Mouse (Mus musculus): ENCODE results near the gene Ppp4c. TPM values are rescaled to one million over a fixed set of nuclear protein-coding genes. Genes with fewer than 3 reads are reported as not detected.

The Ppp4c gene
- polyA plus RNA-seq, 1 experiment from 2014 or later: 407 TPM

DNA sequence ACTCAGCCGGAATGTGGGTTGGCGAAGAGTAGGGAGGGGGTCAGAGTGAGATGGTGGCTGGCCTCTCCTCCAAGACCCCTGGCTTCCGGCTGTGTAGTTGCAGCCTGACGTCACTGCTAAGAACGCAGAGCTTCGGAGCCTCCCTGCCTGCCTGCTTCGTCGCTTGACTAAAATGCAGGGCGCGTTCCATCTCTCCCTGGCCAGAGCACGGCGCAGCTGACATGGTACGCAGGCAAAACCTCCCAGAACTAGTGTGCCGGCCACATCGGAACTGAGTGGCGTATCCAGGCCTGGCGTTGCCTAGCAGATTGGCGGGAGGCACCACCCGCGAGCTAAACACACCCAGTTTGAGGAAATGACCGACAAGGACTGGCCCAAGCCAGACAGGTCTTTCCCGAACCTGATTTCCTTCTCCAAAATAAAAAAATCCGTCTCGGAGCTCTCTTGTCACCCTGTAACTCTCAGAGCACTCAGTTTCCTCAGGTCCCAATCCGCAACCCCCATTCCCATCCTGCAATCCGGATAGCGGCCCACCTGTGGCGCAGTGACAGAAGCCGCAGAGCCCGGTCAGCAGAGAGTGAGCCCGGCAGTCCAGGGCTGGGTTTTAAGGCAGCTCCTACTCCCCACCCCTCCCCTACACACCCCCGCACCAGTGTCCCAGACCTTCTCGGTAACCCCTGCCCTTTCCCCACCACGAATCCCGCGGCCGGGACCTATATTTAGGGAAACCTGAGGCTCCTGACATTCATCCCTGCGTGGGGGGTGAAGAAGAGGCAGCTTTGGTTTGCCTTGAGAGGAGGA, 7.4 kb upstream of the Ppp4c start:
- Histone ChIP-seq H3K36me3 (peaks cover 73% of the 10 kb centered on the region), H3K27me3 (ENCODE audit: low read depth, poor library complexity, severe bottlenecking) (no peaks in the 10 kb centered on the region), H3K9me3 (replicated peaks) (no peaks in the 10 kb centered on the region), H3K4me1 (peaks cover 50% of the 10 kb centered on the region), H3K27ac (replicated peaks) (peak overlapping the region; percentile 97), H3K4me3 (peak overlapping the region; percentile 96)
- under 1% methylated on average over 38 of the region's 38 CpGs for WGBS
- DNase-seq (ENCODE audit: low spot score): no peak

GRCm38 (mm10) chr7:126799050-126799467, 6.8 kb upstream of the Ppp4c start:
- Histone ChIP-seq H3K4me1 (peaks cover 50% of the 10 kb centered on the region), H3K36me3 (peaks cover 73% of the 10 kb centered on the region)
- under 1% methylated on average over 32 of the region's 36 CpGs for WGBS

GRCm38 (mm10) chr7:126798127-126799049, 6.1 kb upstream of the Ppp4c start:
- no peaks in the 10 kb centered on the region for H3K9me3 ChIP-seq (replicated peaks)
- no peak for DNase-seq (ENCODE audit: low spot score)
- peak overlapping the region; percentile 96 for H3K4me3 ChIP-seq
- WGBS: under 1% methylated on average over 40 of the region's 40 CpGs
- H3K27ac ChIP-seq (replicated peaks): peak overlapping the region; percentile 97
- peaks cover 71% of the 10 kb centered on the region for H3K36me3 ChIP-seq
- no peaks in the 10 kb centered on the region for H3K27me3 ChIP-seq (ENCODE audit: low read depth, poor library complexity, severe bottlenecking)
- H3K4me1 ChIP-seq: peaks cover 52% of the 10 kb centered on the region

More at GRCm38 (mm10) chr7:126799050-126799467, 6.8 kb upstream of the Ppp4c start:
- no peaks in the 10 kb centered on the region for H3K27me3 ChIP-seq (ENCODE audit: low read depth, poor library complexity, severe bottlenecking)
- peak overlapping the region; percentile 96 for H3K4me3 ChIP-seq
- DNase-seq (ENCODE audit: low spot score): peak; percentile 97
- H3K9me3 ChIP-seq (replicated peaks): no peaks in the 10 kb centered on the region
- H3K27ac ChIP-seq (replicated peaks): peak overlapping the region; percentile 97

GRCm38 (mm10) chr7:126797411-126798126, 5.3 kb upstream of the Ppp4c start, which contains the start of gene Fam57b:
TSS of gene Fam57b (plus strand) at chr7:126797668.
- H3K27ac ChIP-seq (replicated peaks): peak within 1 kb of the TSS; percentile 97
- H3K9me3 ChIP-seq (replicated peaks): no peaks in the 10 kb centered on the region
- peaks cover 63% of the 10 kb centered on the region for H3K36me3 ChIP-seq
- no peaks in the 10 kb centered on the region for H3K27me3 ChIP-seq (ENCODE audit: low read depth, poor library complexity, severe bottlenecking)
- no peak for DNase-seq (ENCODE audit: low spot score)
- H3K4me1 ChIP-seq: peaks cover 60% of the 10 kb centered on the region
- H3K4me3 ChIP-seq: peak within 1 kb of the TSS; percentile 96
- WGBS: 41% methylated on average over 21 of the region's 21 CpGs

DNA sequence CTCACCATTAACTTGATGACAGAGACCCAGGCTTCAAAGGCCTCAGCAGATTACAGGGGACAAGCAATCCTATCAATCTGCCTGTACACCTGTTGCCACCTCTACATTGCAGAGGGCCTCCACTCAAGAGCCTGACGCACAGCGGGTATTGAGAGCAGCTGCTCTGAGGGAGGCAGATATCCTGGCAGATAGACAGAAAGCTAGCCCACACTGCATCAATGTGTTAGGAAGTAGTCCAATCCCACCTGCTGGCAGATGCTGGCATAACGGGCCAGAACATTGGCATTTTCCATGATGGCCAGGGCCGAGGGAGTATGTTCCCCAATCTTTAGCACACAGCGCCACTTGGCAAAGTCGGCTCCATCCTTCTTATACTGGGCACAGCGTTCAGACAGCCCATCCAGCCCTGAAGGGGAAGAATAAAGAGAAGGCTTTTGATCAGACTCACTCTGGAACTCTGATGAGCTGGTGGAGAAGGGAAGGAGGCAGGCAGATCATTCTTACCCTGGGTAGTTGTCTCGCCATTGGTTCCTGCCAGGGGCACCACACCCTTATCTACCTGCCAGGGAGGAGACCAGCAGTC, 4.1 kb upstream of the Ppp4c start:
- 82% methylated on average over 8 of the region's 8 CpGs for WGBS
- Histone ChIP-seq H3K4me1 (peaks cover 64% of the 10 kb centered on the region), H3K36me3 (peaks cover 53% of the 10 kb centered on the region), H3K4me3 (peak overlapping the region; percentile 96), H3K27ac (replicated peaks) (0 out of 2 replicates have a peak overlapping the region, but pooled peaks have one; percentile 97), H3K9me3 (replicated peaks) (no peaks in the 10 kb centered on the region), H3K27me3 (ENCODE audit: low read depth, poor library complexity, severe bottlenecking) (no peaks in the 10 kb centered on the region)
- no peak for DNase-seq (ENCODE audit: low spot score)

DNA sequence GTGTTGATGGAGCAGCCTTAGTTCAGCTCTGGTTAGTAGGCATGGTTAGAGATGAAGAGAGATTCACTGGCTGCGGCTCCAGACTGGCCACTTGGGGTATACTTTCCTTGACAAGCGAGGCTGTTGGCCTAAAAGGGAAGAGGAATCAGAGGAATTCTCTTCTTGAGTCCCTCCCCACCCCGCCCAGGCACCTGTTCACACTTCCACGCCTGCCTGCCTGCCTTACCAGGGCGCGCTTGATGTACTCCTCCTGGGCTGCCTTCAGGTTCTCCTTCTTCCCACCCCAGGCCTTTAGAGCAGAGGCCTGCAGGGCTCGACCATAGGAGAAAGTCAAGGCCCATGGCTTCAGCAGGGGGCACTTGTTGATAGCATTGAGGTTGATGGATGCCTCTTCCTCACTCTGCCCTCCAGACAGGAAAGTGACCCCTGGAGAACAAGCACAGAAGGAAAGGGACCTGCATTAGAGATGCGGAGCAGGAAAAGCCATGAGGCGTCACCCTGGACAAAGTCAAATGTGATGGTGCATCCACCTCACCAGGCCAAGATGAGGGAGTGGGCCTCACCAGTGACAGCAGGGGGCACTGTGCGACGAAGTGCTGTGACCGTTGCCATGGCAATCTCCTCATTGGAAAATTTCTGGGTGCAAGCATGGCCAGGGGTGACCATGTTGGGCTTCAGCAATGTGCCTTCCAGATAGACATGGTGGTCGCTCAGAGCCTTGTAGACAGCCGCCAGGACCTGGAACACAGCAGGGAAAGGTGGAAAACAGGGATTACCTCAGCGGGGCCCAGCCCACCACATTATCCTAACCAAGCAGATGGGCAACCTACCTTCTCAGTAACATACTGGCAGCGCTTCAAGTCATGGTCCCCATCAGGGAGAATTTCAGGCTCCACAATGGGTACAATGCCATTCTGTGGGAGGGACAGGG, 3.4 kb upstream of the Ppp4c start:
- Histone ChIP-seq H3K9me3 (replicated peaks) (no peaks in the 10 kb centered on the region), H3K4me1 (peaks cover 68% of the 10 kb centered on the region), H3K27me3 (ENCODE audit: low read depth, poor library complexity, severe bottlenecking) (no peaks in the 10 kb centered on the region), H3K27ac (replicated peaks) (no peak overlapping the region), H3K36me3 (peaks cover 49% of the 10 kb centered on the region), H3K4me3 (peak overlapping the region; percentile 96)
- WGBS: 82% methylated on average over 16 of the region's 16 CpGs
- DNase-seq (ENCODE audit: low spot score): no peak

DNA sequence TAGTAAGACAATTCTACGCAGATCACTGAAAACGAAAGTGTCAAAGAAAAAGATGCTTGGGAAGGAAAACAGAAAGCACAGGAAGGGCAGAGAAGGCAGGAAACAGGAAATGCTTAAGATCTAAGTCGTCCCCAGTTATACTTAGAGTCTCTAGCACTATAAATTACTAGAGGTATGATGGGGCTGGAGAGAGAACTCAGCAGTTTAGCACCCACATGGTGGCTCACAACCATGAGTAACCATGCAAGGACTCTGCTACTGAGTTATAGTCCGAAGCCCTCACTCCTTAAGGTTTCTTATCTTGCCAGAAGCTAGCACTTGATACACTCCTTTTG, 1.9 kb upstream of the Ppp4c start:
- no peak for DNase-seq (ENCODE audit: low spot score)
- no peak overlapping the region for H3K27ac ChIP-seq (replicated peaks)
- H3K9me3 ChIP-seq (replicated peaks): no peaks in the 10 kb centered on the region
- H3K4me3 ChIP-seq: no peak overlapping the region
- H3K27me3 ChIP-seq (ENCODE audit: low read depth, poor library complexity, severe bottlenecking): no peaks in the 10 kb centered on the region
- 84% methylated on average over 4 of the region's 4 CpGs for WGBS
- peaks cover 60% of the 10 kb centered on the region for H3K36me3 ChIP-seq
- peaks cover 62% of the 10 kb centered on the region for H3K4me1 ChIP-seq

DNA sequence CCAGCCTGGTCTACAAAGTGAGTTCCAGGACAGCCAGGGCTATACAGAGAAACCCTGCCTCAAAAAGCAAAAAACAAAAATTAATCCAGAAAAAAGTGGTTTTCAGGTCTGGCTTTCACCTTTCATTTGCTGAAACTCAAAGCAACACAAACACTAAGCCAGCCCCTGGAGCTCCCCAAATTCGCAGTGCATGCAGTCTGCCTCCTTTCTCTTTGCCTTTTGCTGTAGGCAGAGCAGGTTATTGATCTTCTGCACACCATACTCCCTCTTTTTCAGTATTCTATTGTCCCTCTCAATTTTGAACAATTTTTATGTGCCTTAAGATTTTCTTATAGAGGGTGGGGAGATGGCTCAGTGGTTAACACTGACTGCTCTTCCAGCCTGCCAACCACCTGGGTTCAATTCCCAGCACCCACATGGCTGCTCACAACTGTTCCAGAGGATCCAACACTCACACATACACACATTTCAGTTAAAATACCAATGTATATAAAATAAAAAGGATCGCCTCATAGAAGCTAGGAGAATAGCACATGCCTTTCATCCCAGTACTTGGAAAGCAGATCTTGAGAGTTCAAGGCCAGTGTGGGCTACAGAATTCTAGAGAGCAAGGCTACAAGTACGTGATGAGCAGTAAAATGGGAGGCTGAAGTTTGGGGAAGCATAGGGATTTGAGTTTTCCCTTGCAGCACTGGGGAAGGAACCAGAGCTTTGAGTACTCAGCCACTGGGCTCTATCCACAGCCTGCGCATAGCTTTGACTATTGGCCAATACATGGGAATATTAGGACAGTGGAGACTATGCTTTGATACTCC, 1.4 kb upstream of the Ppp4c start:
- peaks cover 66% of the 10 kb centered on the region for H3K36me3 ChIP-seq
- no peaks in the 10 kb centered on the region for H3K27me3 ChIP-seq (ENCODE audit: low read depth, poor library complexity, severe bottlenecking)
- DNase-seq (ENCODE audit: low spot score): no peak
- H3K9me3 ChIP-seq (replicated peaks): no peaks in the 10 kb centered on the region
- WGBS: 67% methylated on average over 4 of the region's 4 CpGs
- H3K4me3 ChIP-seq: 0 out of 2 replicates have a peak overlapping the region, but pooled peaks have one; percentile 89
- H3K27ac ChIP-seq (replicated peaks): no peak overlapping the region
- peaks cover 62% of the 10 kb centered on the region for H3K4me1 ChIP-seq

DNA sequence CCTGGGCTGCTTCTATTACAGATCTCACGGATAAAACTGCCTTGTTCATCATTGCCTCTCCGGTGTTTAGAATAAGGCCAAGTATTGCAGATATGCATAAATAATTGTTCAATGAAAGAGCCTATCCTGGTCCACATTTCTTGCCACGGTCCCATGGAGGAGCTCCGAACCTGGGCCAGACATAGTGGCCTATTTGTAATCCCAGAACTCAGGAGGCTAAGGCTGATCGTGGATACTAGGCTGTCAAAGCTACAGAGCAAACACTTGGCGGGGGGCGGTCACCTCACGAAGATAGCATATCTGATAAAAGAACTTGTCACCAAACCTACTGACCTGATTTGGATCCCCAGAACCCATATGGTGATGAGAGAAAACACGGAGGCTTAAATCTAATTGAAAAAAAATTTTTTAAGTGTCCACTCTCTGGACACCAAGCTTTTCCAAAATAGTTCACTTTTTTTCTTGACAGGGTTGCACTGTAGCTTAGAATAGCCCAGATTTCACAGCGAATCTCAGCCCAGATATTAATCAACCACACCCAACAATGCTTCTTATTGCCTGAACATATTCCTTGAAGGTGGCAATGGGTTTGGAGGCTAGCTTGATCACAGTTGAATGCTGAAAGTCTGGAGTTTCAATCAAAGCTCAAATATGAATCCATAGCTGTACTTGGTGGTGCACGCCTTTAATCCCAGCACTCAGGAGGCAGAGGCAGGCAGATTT, 586 bp upstream of the Ppp4c start:
- WGBS: 29% methylated on average over 11 of the region's 11 CpGs

DNA sequence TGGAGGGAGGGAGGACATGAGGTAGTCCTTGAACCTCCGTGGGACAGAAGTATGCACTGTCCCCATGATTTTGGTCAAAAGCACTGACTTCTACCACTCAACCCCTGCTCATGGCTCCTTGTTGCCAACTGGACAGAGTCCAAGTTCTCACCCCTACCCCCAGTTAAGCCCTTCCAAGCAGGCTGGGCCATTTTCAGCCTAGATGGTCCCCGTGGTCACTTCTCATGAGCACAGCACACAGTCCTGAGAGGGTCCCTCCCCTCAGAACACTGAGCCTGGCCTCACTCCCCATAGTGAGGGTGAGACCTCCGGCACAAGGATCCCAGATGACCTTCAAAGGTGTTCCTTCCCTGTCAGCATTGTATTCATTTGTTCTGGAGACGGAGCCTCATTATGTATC, 3.2 kb downstream of the Ppp4c start:
- 94% methylated on average over 4 of the region's 4 CpGs for WGBS
- Histone ChIP-seq H3K9me3 (replicated peaks) (no peaks in the 10 kb centered on the region), H3K36me3 (peaks cover 74% of the 10 kb centered on the region), H3K27me3 (ENCODE audit: low read depth, poor library complexity, severe bottlenecking) (no peaks in the 10 kb centered on the region), H3K4me3 (0 out of 2 replicates have a peak overlapping the region, but pooled peaks have one; percentile 9), H3K27ac (replicated peaks) (no peak overlapping the region), H3K4me1 (peaks cover 30% of the 10 kb centered on the region)
- no peak for DNase-seq (ENCODE audit: low spot score)

More for the DNA sequence above, 586 bp upstream of the Ppp4c start:
- peaks cover 56% of the 10 kb centered on the region for H3K4me1 ChIP-seq
- no peak for DNase-seq (ENCODE audit: low spot score)
- no peaks in the 10 kb centered on the region for H3K27me3 ChIP-seq (ENCODE audit: low read depth, poor library complexity, severe bottlenecking)
- H3K27ac ChIP-seq (replicated peaks): peak overlapping the region; percentile 97
- H3K4me3 ChIP-seq: peak overlapping the region; percentile 89
- H3K36me3 ChIP-seq: peaks cover 74% of the 10 kb centered on the region
- H3K9me3 ChIP-seq (replicated peaks): no peaks in the 10 kb centered on the region

All from midbrain, embryonic 10.5 days (tissue).